Mouse (Mus musculus): ENCODE data around the gene Jmjd7. TPM values are rescaled to one million over a fixed set of nuclear protein-coding genes. Genes with fewer than 3 reads are reported as not detected.

Jmjd7 gene
- total RNA-seq, 4 experiments from 2014 or later, result 3.6 to 4.6 (median 4.2) TPM

- DNase-seq (ENCODE audit: low spot score in 2 of 2), result peak in 1 of 2 experiments; percentile 42
Measured at GRCm38 (mm10) chr2:120011462-120012200, 15.7 kb upstream of the Jmjd7 start.

GRCm38 (mm10) chr2:120012924-120013323 lies 14.4 kb upstream of the Jmjd7 start:
- no peak for DNase-seq (ENCODE audit: low spot score in 2 of 2)

DNA sequence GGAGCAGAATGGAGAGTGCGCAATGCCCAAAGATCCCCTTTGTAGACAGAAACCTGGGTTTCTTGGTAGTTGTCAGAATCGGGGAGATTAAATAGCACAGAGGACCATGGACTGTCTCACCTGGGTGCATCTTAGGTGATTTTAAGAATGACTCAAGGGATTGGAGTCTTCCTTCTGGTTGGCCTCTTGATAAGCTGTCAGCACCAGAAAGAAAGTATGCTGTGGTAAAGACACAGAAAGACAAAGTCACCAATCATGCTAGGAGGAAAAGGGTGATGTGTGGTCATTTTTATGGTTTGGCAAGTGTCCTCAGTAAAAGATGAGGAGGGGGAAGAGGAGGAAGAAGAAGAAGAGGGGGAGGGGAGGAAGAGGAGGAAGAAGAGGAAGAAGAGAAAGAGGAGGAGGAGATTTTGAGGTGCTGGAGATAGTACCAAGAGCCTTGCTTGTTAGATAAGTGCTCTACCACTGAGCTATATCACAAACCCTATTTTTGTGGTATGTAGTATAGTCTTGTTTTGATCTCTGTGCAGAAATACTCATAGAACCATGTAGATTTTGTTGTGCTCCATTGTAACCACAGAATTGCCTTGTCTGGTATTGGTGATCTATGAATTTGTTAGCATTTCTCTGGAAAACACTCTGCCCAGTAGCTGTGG lies 13.3 kb upstream of the Jmjd7 start:
- no peak for DNase-seq (ENCODE audit: low spot score in 2 of 2)

DNA sequence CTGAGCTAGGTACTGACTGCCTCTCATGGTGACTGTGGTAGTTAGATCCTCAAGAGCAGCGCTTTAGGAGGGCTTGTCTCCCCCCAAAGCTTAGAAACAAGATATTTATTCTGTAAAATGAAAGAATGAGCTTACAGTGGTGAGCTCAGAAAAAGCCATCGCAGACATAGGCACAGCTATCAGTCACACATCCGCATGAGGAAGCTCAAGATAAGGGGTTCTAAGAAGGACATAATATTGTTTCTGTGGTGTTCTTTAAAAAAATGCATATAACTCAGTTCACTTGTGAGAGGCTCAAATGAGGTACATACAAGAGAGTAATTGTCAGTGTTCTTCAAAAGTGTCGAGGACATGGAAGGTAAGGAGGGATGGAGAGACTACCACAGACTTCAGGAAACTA lies 11.4 kb upstream of the Jmjd7 start:
- DNase-seq (ENCODE audit: low spot score in 2 of 2), result no peak

- DNase-seq (ENCODE audit: low spot score in 2 of 2), result no peak
Measured at GRCm38 (mm10) chr2:120017599-120017998, 9.7 kb upstream of the Jmjd7 start.

DNA sequence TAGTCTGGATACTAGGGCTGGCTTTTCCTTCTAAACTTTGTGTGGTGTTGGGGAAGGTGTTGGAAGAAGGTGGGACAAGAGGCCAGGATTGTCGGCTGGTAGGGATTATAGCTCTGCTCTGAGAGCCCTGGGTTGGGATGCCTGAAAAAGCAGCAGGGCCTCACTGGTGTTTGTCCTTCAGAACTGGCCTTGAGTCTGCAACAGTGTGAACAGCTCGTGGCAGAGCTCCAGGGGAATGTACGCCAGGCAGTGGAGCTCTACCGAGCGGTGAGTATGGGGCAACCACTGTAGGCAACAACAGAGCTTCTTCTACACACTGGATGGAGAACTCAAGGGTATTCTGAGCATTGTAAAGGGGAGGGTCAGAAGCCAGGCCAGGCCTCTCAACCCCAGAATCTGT lies 2.9 kb upstream of the Jmjd7 start:
- DNase-seq (ENCODE audit: low spot score in 2 of 2), result no peak

GRCm38 (mm10) chr2:120027950-120028331 lies 658 bp downstream of the Jmjd7 start:
- DNase-seq (ENCODE audit: low spot score in 2 of 2), result no peak

- DNase-seq (ENCODE audit: low spot score in 2 of 2), result no peak
Measured at GRCm38 (mm10) chr2:120030380-120030779, 3.1 kb downstream of the Jmjd7 start.

DNA sequence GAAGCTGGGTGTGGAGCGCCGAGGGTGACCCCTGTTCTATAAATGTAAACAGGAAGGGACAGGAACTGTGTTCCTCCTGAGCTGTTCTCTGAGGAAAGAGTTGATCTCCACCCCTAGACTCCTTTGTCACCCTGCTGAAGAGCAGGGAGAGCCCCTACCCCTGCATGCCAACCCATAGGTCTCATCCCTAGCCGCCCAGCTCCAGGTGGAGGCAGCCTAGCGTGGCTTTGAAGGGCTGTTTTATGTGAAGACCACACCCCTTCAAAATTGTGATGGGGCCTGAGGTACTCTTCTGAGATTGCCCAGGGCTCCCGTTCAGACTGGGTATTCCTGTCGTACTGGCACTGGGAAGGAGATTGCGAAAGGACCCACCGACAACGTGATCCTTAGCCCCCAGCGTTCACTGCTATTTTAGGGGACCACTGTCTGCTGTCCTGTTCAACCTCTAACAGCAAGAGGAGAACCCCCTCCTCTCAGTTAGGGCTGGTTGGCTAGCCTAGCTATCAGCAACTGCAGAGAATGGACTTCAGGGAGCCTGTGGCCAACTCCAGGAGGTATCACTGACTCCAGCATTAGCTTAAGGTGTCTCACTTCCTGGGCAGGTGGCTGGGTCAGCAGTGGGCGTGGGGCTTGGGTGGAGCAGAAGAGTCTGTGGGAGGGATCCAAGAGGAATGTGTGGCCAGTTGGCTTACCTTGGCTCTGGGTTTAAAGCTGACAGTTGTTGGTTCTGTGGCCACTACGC lies 5.6 kb downstream of the Jmjd7 start, which contains the start of gene Pla2g4b:
TSS of gene Pla2g4b (plus strand) at position 692 of the 742 bp plus-strand sequence.
- no peak for DNase-seq (ENCODE audit: low spot score in 2 of 2)

DNA sequence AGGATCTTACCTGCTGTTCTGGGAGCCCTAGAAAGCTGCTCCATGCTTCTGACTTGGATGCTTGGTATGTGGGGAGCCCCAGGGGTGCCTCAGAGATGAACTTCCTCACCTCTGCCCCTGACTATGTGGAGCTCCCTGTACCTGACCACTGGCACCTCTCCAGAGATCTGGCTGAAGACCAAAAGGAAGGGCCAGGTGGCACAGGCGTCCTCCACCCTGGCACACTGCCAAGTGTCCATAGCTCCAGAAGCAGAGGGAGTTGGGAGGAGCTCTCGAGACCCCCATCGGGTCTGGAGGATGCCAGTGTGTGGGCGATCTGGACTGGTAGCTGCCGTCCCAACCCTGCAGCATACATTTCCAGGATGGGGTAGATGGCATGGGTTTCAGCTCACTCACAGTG lies 6.4 kb downstream of the Jmjd7 start:
- DNase-seq (ENCODE audit: low spot score in 2 of 2), result no peak

DNA sequence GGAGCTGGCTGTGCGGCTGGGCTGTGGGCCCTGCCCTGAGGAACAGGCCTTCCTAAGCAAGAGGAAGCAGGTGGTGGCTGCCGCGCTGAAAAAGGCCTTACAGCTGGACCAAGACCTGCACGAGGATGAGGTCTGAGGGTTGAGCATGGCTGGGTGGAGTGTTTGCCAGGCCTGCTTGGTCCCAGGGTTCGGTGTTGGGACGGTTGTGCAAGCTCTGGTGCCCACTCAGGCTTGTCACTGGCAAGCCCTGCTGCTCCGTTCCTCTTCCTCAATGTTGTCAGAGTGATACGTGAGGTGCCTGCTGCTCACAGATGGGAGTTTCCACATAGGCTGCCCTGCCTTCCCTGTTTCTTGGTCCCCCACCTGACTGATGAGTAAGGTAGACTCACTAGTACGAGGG lies 10.5 kb downstream of the Jmjd7 start:
- DNase-seq (ENCODE audit: low spot score in 2 of 2), result no peak

- no peak for DNase-seq (ENCODE audit: low spot score in 2 of 2)
Measured at GRCm38 (mm10) chr2:120040991-120041390, 13.7 kb downstream of the Jmjd7 start.

DNA sequence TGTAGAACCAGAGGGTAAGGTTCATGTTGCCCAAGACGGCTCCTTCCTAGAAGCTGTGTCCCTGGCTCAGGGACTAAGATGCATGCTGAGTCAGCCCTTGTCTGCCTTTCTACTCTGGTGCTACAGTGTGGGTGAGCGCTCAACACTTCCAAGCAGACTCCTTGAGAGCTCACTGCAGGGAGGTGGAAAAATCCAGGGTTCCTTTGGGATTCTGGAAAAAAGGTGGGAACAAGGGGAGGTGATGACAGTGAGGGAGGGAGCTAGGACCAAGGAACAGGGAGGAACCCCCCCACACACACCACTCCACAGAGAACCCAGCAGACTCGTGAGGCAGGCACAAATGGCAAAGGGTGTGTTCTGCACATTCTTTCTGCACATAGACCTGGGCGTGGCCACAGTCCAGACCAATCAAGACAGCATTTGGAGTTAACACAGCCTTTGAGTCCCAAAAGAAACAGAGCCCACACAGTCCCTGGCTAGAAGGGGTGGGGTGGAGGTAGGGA lies 16.9 kb downstream of the Jmjd7 start:
- peak; percentile 33 to 84 for DNase-seq (ENCODE audit: low spot score in 2 of 2)

- DNase-seq (ENCODE audit: low spot score in 2 of 2), result no peak
Measured at GRCm38 (mm10) chr2:120044676-120045075, 17.4 kb downstream of the Jmjd7 start.

DNA sequence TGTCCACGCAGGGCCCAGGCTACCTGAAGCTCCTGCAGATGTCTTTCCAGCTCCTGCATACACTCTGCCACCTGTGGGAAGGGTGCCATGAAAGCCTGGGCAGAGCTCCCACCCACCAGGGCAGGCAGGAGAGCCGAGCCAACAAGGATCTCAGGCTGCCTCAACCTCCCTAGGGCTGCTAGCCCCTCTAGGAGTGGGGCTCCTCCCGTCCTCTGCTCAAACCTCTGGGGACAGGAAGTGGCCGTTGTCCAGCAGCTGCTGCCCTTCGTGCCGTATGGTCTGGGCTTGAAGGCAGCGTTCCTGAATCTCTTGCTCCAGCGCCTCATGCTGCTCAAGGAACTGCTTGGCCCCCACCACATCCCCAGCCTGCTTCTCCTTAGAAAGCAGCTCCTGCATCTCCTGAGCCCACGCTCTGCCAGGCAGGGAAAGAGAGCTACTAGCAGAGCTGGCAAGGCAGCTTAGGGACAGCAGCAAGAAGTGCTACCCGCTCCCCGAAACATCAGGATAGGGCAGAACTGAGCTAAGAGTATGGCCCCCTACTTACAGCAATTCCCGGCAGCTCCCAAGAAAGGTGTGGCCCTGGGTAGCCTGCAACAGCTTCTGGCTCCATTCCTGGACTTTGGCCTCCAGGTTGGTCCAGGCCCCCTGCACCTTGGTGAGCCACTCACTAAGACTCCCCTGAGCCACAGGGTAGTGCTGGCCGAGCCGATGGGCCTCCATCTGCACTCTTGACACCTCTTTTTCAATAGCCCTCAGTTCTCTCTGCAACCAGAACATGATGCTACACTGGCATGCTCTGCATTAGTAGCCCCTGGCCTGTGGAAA lies 19.4 kb downstream of the Jmjd7 start:
- peak in 1 of 2 experiments; percentile 71 for DNase-seq (ENCODE audit: low spot score in 2 of 2)

- DNase-seq (ENCODE audit: low spot score in 2 of 2), result no peak
Measured at GRCm38 (mm10) chr2:120048173-120048572, 20.9 kb downstream of the Jmjd7 start.

DNA sequence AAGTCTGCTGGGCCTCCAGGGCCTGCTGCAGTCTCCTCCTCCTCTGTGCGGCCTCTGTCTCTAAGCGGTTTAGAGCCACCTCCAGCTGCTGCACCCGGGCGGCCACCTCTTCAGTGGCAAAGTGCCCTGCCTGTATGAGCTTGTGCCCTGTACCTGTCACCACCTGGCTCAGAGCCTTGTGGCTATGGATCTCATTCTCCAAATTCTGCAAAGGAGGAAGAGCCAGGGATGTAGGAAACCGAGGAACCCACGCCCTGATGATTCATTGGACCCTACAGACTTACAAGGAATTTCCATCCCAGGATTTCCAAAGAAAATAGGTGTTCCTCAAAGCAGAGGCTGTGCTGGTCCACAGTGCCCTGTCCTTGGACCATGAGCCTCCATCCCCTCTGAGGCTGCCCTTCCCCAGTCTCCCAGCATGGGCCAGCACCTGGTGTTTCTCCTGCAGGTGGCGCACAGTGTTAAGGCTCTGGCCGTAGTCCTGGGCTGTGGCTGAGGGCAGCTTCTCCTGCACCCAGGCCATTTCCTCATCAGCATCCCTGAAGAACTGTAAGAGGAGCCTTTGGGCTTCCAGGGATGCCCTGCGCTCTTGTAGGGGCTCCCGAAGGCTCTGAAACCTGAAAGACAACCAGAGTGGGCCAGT lies 22.5 kb downstream of the Jmjd7 start:
- peak in 1 of 2 experiments; percentile 61 for DNase-seq (ENCODE audit: low spot score in 2 of 2)

DNA sequence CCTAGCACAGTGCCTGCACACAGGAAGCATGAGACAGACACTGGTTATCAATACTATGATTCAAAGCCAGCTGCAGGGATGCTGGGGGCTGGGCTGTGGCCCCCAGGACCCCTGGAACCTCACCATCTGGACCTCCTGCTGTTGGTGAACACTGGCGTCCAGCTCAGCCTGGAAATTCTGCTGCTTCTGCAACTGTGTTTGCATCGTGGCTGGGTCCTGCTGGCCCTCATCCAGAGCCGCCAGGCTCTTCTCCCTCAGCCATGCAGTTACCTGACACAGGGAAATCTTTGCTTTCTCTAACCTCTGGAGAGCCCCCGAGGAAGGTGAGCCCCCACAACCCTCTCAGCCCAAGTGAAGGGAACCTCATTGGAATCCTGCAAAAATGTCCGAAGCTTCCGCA lies 24.1 kb downstream of the Jmjd7 start:
- DNase-seq (ENCODE audit: low spot score in 2 of 2), result no peak

- no peak for DNase-seq (ENCODE audit: low spot score in 2 of 2)
Measured at GRCm38 (mm10) chr2:120054771-120055552, 27.7 kb downstream of the Jmjd7 start.

GRCm38 (mm10) chr2:120055923-120056322 lies 28.6 kb downstream of the Jmjd7 start:
- DNase-seq (ENCODE audit: low spot score in 2 of 2), result no peak

All from left cerebral cortex, adult 8-10 months (tissue).